Mouse (Mus musculus): ENCODE results near the gene Ccndbp1. TPM values are rescaled to one million over a fixed set of nuclear protein-coding genes. Genes with fewer than 3 reads are reported as not detected.
A peak's percentile ranks its signal among the peaks of the same experiment; 100 is the strongest.

The Ccndbp1 gene
- total and polyA plus RNA-seq, 2 experiments = 12.5 to 13.8 TPM

DNA sequence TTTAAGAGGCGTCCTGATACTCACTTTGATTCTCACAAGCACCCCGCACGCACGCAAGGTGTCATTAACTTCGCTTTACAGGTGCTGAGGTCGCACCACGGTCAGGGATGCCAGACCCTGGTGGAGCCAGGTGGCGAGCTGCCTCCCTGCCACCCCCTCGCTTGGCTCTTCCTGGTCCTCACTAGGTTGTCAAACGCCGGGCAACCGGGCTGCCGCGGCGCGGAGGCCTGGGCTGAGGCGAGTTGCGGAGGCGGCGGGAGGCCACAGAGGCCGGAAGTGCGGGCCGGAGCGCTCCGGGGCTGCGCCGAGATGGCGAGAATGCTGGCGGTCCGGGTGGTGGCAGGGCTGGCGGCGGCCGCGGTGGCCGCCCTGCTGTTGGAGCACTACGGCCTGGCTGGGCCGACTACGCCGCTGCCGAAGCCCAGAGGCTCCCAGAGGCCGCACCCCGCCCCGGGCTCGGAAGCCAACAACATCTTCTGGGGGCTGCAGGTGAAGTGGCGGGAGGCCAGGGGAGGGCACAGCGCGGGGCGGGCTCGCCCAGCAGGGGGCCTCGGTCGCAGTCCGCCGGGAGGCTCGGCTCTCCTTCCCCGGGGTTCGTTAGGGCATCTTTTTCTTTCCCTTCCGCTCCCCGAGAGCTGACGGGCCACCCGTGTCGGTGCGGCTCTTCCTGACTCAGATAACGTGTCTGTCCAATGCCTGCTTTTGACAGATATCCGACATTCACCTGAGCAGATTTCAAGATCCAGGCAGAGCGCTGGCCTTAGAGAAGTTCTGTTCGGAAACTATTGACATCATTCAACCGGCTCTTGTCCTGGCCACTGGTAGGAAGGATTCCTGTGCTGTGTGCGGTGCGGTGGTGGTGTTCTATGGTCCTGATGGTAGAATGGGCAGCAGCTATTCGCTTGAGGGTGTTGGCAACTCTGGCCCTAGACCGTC, 30.9 kb upstream of the Ccndbp1 start, which contains the start of gene Tmem62:
Gene Tmem62 (plus strand): TSS at position 28 of the 936 bp plus-strand sequence.
- Histone ChIP-seq H3K4me3 (ENCODE audit: insufficient read depth, low read depth, low read length) (peak within 1 kb of the TSS; percentile 71), H3K27me3 (ENCODE audit: control insufficient read depth, insufficient read depth, low read length) (no peaks in the 10 kb centered on the region), H3K27ac (replicated peaks; ENCODE audit: insufficient read depth, low read depth, low read length) (peak within 1 kb of the TSS; percentile 64), H3K4me1 (ENCODE audit: control insufficient read depth, insufficient read depth, low read length) (peaks cover 3% of the 10 kb centered on the region), H3K36me3 (ENCODE audit: control insufficient read depth, insufficient read depth, low read length) (peaks cover 8% of the 10 kb centered on the region), H3K9ac (ENCODE audit: low read depth, low read length) (peak within 1 kb of the TSS; percentile 79), H3K79me2 (ENCODE audit: control insufficient read depth, insufficient read depth, low read length) (no peaks in the 10 kb centered on the region)
- DNase-seq (ENCODE audit: extremely low read depth, low read depth, low spot score) = peak; percentile 62
- 2% methylated on average over 71 of the region's 71 CpGs for WGBS
- TF ChIP-seq CTCF (IDR thresholded peaks at IDR 0.05; ENCODE audit: low read depth, low read length) (peak; percentile 48), POLR2A (IDR thresholded peaks at IDR 0.05; ENCODE audit: extremely low read depth, insufficient read depth, low read length) (0 out of 2 replicates have a peak, but pooled peaks have one; percentile 2)

DNA sequence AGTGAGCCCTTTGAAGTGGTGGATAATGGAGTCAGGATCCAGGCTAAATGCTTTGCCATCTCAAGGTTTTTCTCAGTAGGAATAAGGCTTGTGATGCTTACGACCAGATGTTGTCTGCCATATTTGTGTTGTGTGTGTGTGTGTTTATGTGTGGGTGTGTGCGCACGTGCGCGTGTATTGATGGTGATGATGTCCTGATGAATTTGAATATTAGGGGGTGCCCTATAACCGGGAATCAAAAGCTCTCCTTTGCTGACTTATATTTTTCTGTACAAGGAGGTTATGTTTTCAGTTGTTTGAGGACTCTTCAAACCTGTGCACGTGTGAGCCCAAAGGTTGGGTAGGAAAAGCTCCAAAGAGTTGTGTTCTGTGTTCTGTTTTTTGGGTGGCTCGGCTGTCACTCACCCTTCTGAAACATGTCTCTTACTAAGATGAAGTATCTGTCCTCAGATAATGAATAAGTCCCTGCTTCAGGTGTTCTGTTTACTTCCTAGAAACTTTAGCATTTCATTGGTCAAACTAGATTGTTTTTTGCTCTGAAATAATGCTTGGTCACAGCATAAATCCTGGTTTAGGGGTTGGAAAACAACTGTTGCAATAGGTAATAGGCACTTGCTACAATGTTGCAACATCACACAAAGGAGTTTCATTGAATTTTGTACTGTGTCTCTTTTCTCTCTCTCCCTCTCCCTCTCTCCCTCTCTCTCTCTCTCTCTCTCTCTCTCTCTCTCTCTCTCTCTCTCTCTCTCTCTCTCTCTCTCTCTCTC, 30.1 kb upstream of the Ccndbp1 start:
- DNase-seq (ENCODE audit: extremely low read depth, low read depth, low spot score) = peak; percentile 64
- Histone ChIP-seq H3K27ac (replicated peaks; ENCODE audit: insufficient read depth, low read depth, low read length) (peak overlapping the region; percentile 64), H3K4me1 (ENCODE audit: control insufficient read depth, insufficient read depth, low read length) (peaks cover 3% of the 10 kb centered on the region; the same call in 1 of the 2 replicates), H3K4me3 (ENCODE audit: insufficient read depth, low read depth, low read length) (peak overlapping the region; percentile 71; the same call in 1 of the 2 replicates), H3K9ac (ENCODE audit: low read depth, low read length) (peak overlapping the region; percentile 79; the same call in 1 of the 2 replicates), H3K79me2 (ENCODE audit: control insufficient read depth, insufficient read depth, low read length) (no peaks in the 10 kb centered on the region), H3K27me3 (ENCODE audit: control insufficient read depth, insufficient read depth, low read length) (no peaks in the 10 kb centered on the region), H3K36me3 (ENCODE audit: control insufficient read depth, insufficient read depth, low read length) (peaks cover 10% of the 10 kb centered on the region)
- no peak for TF ChIP-seq POLR2A (IDR thresholded peaks at IDR 0.05; ENCODE audit: extremely low read depth, insufficient read depth, low read length)
- no peak for TF ChIP-seq CTCF (IDR thresholded peaks at IDR 0.05; ENCODE audit: low read depth, low read length)
- 76% methylated on average over 8 of the region's 8 CpGs for WGBS

DNA sequence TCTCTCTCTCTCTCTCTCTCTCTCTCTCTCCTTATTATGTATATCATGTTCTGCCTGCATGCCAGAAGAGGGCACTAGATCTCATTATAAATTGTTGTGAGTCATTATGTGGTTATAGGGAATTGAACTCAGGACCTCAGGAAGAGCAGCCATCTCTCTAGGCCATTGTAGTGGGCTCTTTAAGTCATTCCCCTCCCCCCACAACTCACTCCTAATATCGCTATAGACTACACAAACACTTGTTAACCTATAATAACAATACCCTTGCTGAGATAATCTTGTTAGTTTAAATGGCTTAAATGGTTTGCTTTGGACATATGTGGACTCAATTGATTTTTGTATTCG, 29.5 kb upstream of the Ccndbp1 start:
- TF ChIP-seq POLR2A (IDR thresholded peaks at IDR 0.05; ENCODE audit: extremely low read depth, insufficient read depth, low read length) (no peak), CTCF (IDR thresholded peaks at IDR 0.05; ENCODE audit: low read depth, low read length) (no peak)
- Histone ChIP-seq H3K4me3 (ENCODE audit: insufficient read depth, low read depth, low read length) (no peak overlapping the region), H3K27me3 (ENCODE audit: control insufficient read depth, insufficient read depth, low read length) (no peaks in the 10 kb centered on the region), H3K9ac (ENCODE audit: low read depth, low read length) (no peak overlapping the region), H3K79me2 (ENCODE audit: control insufficient read depth, insufficient read depth, low read length) (no peaks in the 10 kb centered on the region), H3K27ac (replicated peaks; ENCODE audit: insufficient read depth, low read depth, low read length) (no peak overlapping the region), H3K4me1 (ENCODE audit: control insufficient read depth, insufficient read depth, low read length) (peaks cover 3% of the 10 kb centered on the region; the same call in 1 of the 2 replicates), H3K36me3 (ENCODE audit: control insufficient read depth, insufficient read depth, low read length) (peaks cover 10% of the 10 kb centered on the region)
- DNase-seq (ENCODE audit: extremely low read depth, low read depth, low spot score) = peak; percentile 21
- 36% methylated on average over 2 of the region's 2 CpGs for WGBS

DNA sequence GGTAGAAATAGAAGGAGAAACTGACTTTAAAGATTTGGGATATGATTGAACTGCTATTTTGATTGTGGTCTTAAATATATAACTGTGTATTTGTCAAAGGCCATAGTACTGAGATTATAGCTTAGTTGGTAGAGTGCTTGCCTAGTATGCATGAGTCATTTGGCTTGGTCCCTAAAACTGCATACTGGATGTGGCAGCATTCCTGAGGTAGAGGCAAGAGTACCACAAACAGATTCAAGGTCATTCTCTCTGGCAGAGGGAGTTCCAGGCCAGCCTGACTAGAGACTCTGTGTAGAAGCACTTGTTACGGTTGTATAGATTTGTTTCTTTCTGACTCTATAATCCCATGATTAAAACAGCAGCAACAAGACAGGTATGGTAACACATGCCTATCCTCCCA, 28.4 kb upstream of the Ccndbp1 start:
- Histone ChIP-seq H3K27me3 (ENCODE audit: control insufficient read depth, insufficient read depth, low read length) (no peaks in the 10 kb centered on the region), H3K9ac (ENCODE audit: low read depth, low read length) (no peak overlapping the region), H3K4me1 (ENCODE audit: control insufficient read depth, insufficient read depth, low read length) (peaks cover 3% of the 10 kb centered on the region; the same call in 1 of the 2 replicates), H3K79me2 (ENCODE audit: control insufficient read depth, insufficient read depth, low read length) (no peaks in the 10 kb centered on the region), H3K36me3 (ENCODE audit: control insufficient read depth, insufficient read depth, low read length) (peaks cover 10% of the 10 kb centered on the region), H3K4me3 (ENCODE audit: insufficient read depth, low read depth, low read length) (no peak overlapping the region), H3K27ac (replicated peaks; ENCODE audit: insufficient read depth, low read depth, low read length) (no peak overlapping the region)
- DNase-seq (ENCODE audit: extremely low read depth, low read depth, low spot score) = no peak
- no peak for TF ChIP-seq CTCF (IDR thresholded peaks at IDR 0.05; ENCODE audit: low read depth, low read length)
- TF ChIP-seq POLR2A (IDR thresholded peaks at IDR 0.05; ENCODE audit: extremely low read depth, insufficient read depth, low read length) = no peak
- 85% methylated on average over 1 of the region's 1 CpGs for WGBS

DNA sequence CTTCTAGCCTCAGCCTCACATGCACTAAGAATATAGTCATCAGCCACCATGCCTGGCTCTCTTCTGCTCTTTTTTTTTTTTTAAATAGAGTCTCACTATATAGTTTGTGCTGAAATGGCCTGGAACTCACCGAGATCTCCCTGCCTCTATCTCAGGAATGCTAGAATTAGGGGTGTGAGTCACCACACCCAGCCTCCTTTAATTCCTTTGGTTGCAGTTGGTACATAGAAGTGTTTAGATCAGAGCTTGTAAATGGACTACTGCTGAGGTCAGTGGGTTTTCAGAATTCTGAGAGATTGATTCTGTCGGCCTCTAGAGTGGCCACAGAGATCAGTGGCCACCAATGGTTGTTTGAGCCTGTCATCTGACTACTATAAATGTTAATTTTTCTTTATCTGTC, 27.3 kb upstream of the Ccndbp1 start:
- Histone ChIP-seq H3K9ac (ENCODE audit: low read depth, low read length) (no peak overlapping the region), H3K36me3 (ENCODE audit: control insufficient read depth, insufficient read depth, low read length) (peaks cover 11% of the 10 kb centered on the region), H3K4me1 (ENCODE audit: control insufficient read depth, insufficient read depth, low read length) (peaks cover 3% of the 10 kb centered on the region; the same call in 1 of the 2 replicates), H3K4me3 (ENCODE audit: insufficient read depth, low read depth, low read length) (no peak overlapping the region), H3K27me3 (ENCODE audit: control insufficient read depth, insufficient read depth, low read length) (no peaks in the 10 kb centered on the region), H3K79me2 (ENCODE audit: control insufficient read depth, insufficient read depth, low read length) (no peaks in the 10 kb centered on the region), H3K27ac (replicated peaks; ENCODE audit: insufficient read depth, low read depth, low read length) (no peak overlapping the region)
- DNase-seq (ENCODE audit: extremely low read depth, low read depth, low spot score) = no peak
- WGBS = 81% methylated on average over 2 of the region's 2 CpGs
- TF ChIP-seq POLR2A (IDR thresholded peaks at IDR 0.05; ENCODE audit: extremely low read depth, insufficient read depth, low read length) (no peak), CTCF (IDR thresholded peaks at IDR 0.05; ENCODE audit: low read depth, low read length) (no peak)

All from liver, adult 2 months (tissue).